Mouse (Mus musculus) cerebellum, postnatal 36 days (tissue): Measurements from ENCODE around the gene Gm20388.
"Not testable (repeated sequence)": the region's sequence is repeated elsewhere in the genome, so short reads cannot be mapped to it uniquely, and the experiment has no call there.

Source experiments
- DNase-seq, 2 experiments: peaks; one replicate each; pipeline ENCODE4 v3.0.0; 2021 to 2022; ENCODE audit warnings: mixed read lengths in 2 of 2

Gm20388 gene

GRCm38 (mm10) chr8:120324555-120324954, 413.9 kb downstream of the Gm20388 start:
- no peak for DNase-seq

- DNase-seq: no peak
These were observed 414.6 kb downstream of the Gm20388 start for GRCm38 (mm10) chr8:120325172-120325767.

GRCm38 (mm10) chr8:120327131-120327554, 416.5 kb downstream of the Gm20388 start:
- peak; percentile 61 to 66 for DNase-seq

GRCm38 (mm10) chr8:120328361-120329022, 417.9 kb downstream of the Gm20388 start:
- no peak for DNase-seq

GRCm38 (mm10) chr8:120329030-120329748, 418.5 kb downstream of the Gm20388 start:
- DNase-seq: no peak

GRCm38 (mm10) chr8:120331027-120331426, 420.4 kb downstream of the Gm20388 start:
- no peak for DNase-seq

- DNase-seq: peak; percentile 59 to 62
These were observed 422.0 kb downstream of the Gm20388 start for GRCm38 (mm10) chr8:120332379-120333229.

- no peak for DNase-seq
These were observed 423.0 kb downstream of the Gm20388 start for GRCm38 (mm10) chr8:120333681-120334080.

- not testable (repeated sequence) for DNase-seq
These were observed 423.6 kb downstream of the Gm20388 start for GRCm38 (mm10) chr8:120334261-120334660.

GRCm38 (mm10) chr8:120334878-120335261, 424.2 kb downstream of the Gm20388 start:
- no peak for DNase-seq

- DNase-seq: peak; percentile 36 to 47
These were observed 424.8 kb downstream of the Gm20388 start for GRCm38 (mm10) chr8:120335262-120336086.

GRCm38 (mm10) chr8:120336087-120336380, 425.4 kb downstream of the Gm20388 start:
- peak; percentile 32 to 56 for DNase-seq

- no peak for DNase-seq
These were observed 426.4 kb downstream of the Gm20388 start for GRCm38 (mm10) chr8:120336909-120337555.

- no peak for DNase-seq
These were observed 427.0 kb downstream of the Gm20388 start for GRCm38 (mm10) chr8:120337627-120338026.

- no peak for DNase-seq
These were observed 428.0 kb downstream of the Gm20388 start for GRCm38 (mm10) chr8:120338678-120339077.

- no peak for DNase-seq
These were observed 429.1 kb downstream of the Gm20388 start for GRCm38 (mm10) chr8:120339743-120340142.

GRCm38 (mm10) chr8:120341124-120341523, 430.5 kb downstream of the Gm20388 start:
- no peak for DNase-seq

GRCm38 (mm10) chr8:120342847-120343548, 432.4 kb downstream of the Gm20388 start:
- DNase-seq: no peak

- DNase-seq: no peak
These were observed 432.9 kb downstream of the Gm20388 start for GRCm38 (mm10) chr8:120343582-120343981.

GRCm38 (mm10) chr8:120344166-120344565, 433.5 kb downstream of the Gm20388 start:
- DNase-seq: no peak

GRCm38 (mm10) chr8:120344583-120344982, 433.9 kb downstream of the Gm20388 start:
- DNase-seq: no peak
